Mouse (Mus musculus): ENCODE results near the gene Rlbp1. TPM values are rescaled to one million over a fixed set of nuclear protein-coding genes. Genes with fewer than 3 reads are reported as not detected.

Rlbp1 gene
- total and polyA plus RNA-seq, 3 experiments: not detected

GRCm38 (mm10) chr7:79414449-79415375 lies 27.9 kb upstream of the Rlbp1 start:
- Histone ChIP-seq H3K27ac (no peak overlapping the region), H3K27me3 (ENCODE audit: control insufficient read depth, insufficient read depth, low read length) (no peaks in the 10 kb centered on the region), H3K9ac (ENCODE audit: low read depth, low read length) (no peak overlapping the region), H3K36me3 (ENCODE audit: control insufficient read depth, insufficient read depth, low read length) (no peaks in the 10 kb centered on the region), H3K4me1 (ENCODE audit: control insufficient read depth, insufficient read depth, low read length) (no peaks in the 10 kb centered on the region), H3K4me3 (no peak overlapping the region), H3K79me2 (replicated peaks; ENCODE audit: control insufficient read depth, insufficient read depth, low read length) (no peaks in the 10 kb centered on the region)
- no peak for TF ChIP-seq POLR2A (IDR thresholded peaks at IDR 0.05; ENCODE audit: insufficient read depth, low read depth, low read length)
- TF ChIP-seq CTCF (IDR thresholded peaks at IDR 0.05): no peak
- TF ChIP-seq EP300 (IDR thresholded peaks at IDR 0.05; ENCODE audit: insufficient read depth, low read depth, low read length): no peak
- 87% methylated on average over 18 of the region's 18 CpGs for WGBS
- intact Hi-C loops (cut with DNase I): no loop called here
- DNase-seq: no peak

DNA sequence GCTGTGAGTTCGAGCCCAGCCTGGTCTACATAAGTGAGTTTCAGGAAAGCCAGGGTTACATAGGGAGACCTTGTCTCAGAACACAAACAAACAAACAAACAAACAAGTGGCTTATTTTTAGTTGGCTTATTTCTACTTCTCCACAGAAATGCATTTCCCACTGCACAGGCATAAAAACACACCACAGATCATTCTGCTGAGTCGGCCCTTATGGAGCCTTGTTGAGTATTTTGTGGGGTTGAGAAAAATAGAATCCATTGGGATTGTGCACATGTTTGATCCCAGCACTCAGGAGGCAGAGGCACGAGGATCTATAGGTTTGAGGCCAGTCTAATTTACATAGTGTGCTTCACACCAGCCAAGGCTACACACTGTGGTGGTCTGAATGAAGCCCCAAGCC lies 13.4 kb upstream of the Rlbp1 start:
- TF ChIP-seq EP300 (IDR thresholded peaks at IDR 0.05; ENCODE audit: insufficient read depth, low read depth, low read length): no peak
- TF ChIP-seq CTCF (IDR thresholded peaks at IDR 0.05): no peak
- no peak for TF ChIP-seq POLR2A (IDR thresholded peaks at IDR 0.05; ENCODE audit: insufficient read depth, low read depth, low read length)
- no peaks in the 10 kb centered on the region for H3K79me2 ChIP-seq (replicated peaks; ENCODE audit: control insufficient read depth, insufficient read depth, low read length)
- H3K27me3 ChIP-seq (ENCODE audit: control insufficient read depth, insufficient read depth, low read length): no peaks in the 10 kb centered on the region
- no peak overlapping the region for H3K9ac ChIP-seq (ENCODE audit: low read depth, low read length)
- WGBS: 79% methylated on average over 3 of the region's 3 CpGs
- H3K27ac ChIP-seq: no peak overlapping the region
- DNase-seq: no peak
- no peak overlapping the region for H3K4me3 ChIP-seq
- H3K4me1 ChIP-seq (ENCODE audit: control insufficient read depth, insufficient read depth, low read length): no peaks in the 10 kb centered on the region
- H3K36me3 ChIP-seq (ENCODE audit: control insufficient read depth, insufficient read depth, low read length): no peaks in the 10 kb centered on the region
- intact Hi-C loops (cut with DNase I): no loop called here

- H3K27me3 ChIP-seq (ENCODE audit: control insufficient read depth, insufficient read depth, low read length): no peaks in the 10 kb centered on the region
- no peak overlapping the region for H3K4me3 ChIP-seq
- intact Hi-C loops (cut with DNase I): no loop called here
- H3K36me3 ChIP-seq (ENCODE audit: control insufficient read depth, insufficient read depth, low read length): no peaks in the 10 kb centered on the region
- H3K27ac ChIP-seq: no peak overlapping the region
- TF ChIP-seq POLR2A (IDR thresholded peaks at IDR 0.05; ENCODE audit: insufficient read depth, low read depth, low read length) (no peak), EP300 (IDR thresholded peaks at IDR 0.05; ENCODE audit: insufficient read depth, low read depth, low read length) (no peak), CTCF (IDR thresholded peaks at IDR 0.05) (no peak)
- no peaks in the 10 kb centered on the region for H3K79me2 ChIP-seq (replicated peaks; ENCODE audit: control insufficient read depth, insufficient read depth, low read length)
- H3K4me1 ChIP-seq (ENCODE audit: control insufficient read depth, insufficient read depth, low read length): no peaks in the 10 kb centered on the region
- H3K9ac ChIP-seq (ENCODE audit: low read depth, low read length): no peak overlapping the region
- WGBS: 74% methylated on average over 12 of the region's 12 CpGs
- DNase-seq: no peak
These were observed 12.1 kb upstream of the Rlbp1 start for GRCm38 (mm10) chr7:79398971-79399370.

DNA sequence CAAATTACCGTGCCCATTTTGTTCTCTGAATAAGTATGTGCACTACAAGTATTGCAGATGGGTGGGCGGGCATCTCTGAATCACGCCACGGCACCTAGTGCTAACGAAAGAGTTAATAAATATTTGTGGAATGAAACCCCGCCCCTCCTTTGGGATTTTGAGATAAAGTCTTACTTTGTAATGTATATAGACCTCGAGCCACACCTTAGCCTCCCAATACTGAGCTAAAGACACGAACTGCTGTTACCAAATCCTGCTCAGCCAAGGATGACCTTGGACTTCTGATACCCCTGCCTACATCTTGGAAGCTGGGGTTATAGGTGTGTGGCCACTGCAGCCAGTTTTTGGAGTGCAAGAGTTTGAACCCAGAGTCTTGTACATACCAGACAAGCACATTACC lies 11.6 kb upstream of the Rlbp1 start:
- no peaks in the 10 kb centered on the region for H3K4me1 ChIP-seq (ENCODE audit: control insufficient read depth, insufficient read depth, low read length)
- no peak for DNase-seq
- no peak for TF ChIP-seq POLR2A (IDR thresholded peaks at IDR 0.05; ENCODE audit: insufficient read depth, low read depth, low read length)
- TF ChIP-seq EP300 (IDR thresholded peaks at IDR 0.05; ENCODE audit: insufficient read depth, low read depth, low read length): no peak
- no peak for TF ChIP-seq CTCF (IDR thresholded peaks at IDR 0.05)
- no peak overlapping the region for H3K9ac ChIP-seq (ENCODE audit: low read depth, low read length)
- H3K79me2 ChIP-seq (replicated peaks; ENCODE audit: control insufficient read depth, insufficient read depth, low read length): no peaks in the 10 kb centered on the region
- H3K27ac ChIP-seq: no peak overlapping the region
- H3K4me3 ChIP-seq: no peak overlapping the region
- H3K27me3 ChIP-seq (ENCODE audit: control insufficient read depth, insufficient read depth, low read length): no peaks in the 10 kb centered on the region
- intact Hi-C loops (cut with DNase I): no loop called here
- 78% methylated on average over 8 of the region's 8 CpGs for WGBS
- H3K36me3 ChIP-seq (ENCODE audit: control insufficient read depth, insufficient read depth, low read length): no peaks in the 10 kb centered on the region

DNA sequence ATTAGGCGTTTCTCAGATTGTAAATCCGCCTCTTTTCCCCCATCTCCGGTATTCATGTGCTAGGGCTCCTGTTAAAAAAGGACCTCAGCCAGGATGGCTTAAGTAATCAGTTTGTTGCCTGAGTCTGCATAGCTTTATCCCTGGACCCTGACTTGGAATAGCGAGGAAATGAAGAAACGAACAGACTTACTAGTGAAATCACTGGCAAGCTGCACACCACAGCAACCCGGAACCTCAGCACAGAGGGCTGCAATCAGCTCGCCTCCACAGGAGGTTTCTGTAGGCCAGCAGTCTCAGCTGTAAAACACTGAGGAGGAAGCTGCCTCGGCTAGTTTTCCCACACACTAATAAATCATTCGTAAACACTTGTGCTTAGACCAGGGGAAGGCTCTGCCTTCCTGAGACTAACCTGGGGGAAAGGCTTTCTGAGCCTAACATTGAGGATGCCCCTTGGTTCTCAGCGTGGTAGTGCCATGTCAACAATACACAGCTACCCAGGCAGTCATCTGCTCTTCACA lies 10.7 kb upstream of the Rlbp1 start:
- Histone ChIP-seq H3K27me3 (ENCODE audit: control insufficient read depth, insufficient read depth, low read length) (no peaks in the 10 kb centered on the region), H3K4me3 (no peak overlapping the region), H3K36me3 (ENCODE audit: control insufficient read depth, insufficient read depth, low read length) (no peaks in the 10 kb centered on the region), H3K4me1 (ENCODE audit: control insufficient read depth, insufficient read depth, low read length) (no peaks in the 10 kb centered on the region), H3K9ac (ENCODE audit: low read depth, low read length) (no peak overlapping the region), H3K27ac (no peak overlapping the region), H3K79me2 (replicated peaks; ENCODE audit: control insufficient read depth, insufficient read depth, low read length) (no peaks in the 10 kb centered on the region)
- no peak for TF ChIP-seq EP300 (IDR thresholded peaks at IDR 0.05; ENCODE audit: insufficient read depth, low read depth, low read length)
- no peak for TF ChIP-seq CTCF (IDR thresholded peaks at IDR 0.05)
- no peak for TF ChIP-seq POLR2A (IDR thresholded peaks at IDR 0.05; ENCODE audit: insufficient read depth, low read depth, low read length)
- DNase-seq: no peak
- 82% methylated on average over 10 of the region's 10 CpGs for WGBS
- intact Hi-C loops (cut with DNase I): no loop called here

- 81% methylated on average over 7 of the region's 7 CpGs for WGBS
- intact Hi-C loops (cut with DNase I): no loop called here
- H3K27me3 ChIP-seq (ENCODE audit: control insufficient read depth, insufficient read depth, low read length): no peaks in the 10 kb centered on the region
These were observed 8.3 kb upstream of the Rlbp1 start for GRCm38 (mm10) chr7:79395186-79395585.

More at GRCm38 (mm10) chr7:79395186-79395585, 8.3 kb upstream of the Rlbp1 start:
- H3K27ac ChIP-seq: no peak overlapping the region
- H3K4me1 ChIP-seq (ENCODE audit: control insufficient read depth, insufficient read depth, low read length): peaks cover 1% of the 10 kb centered on the region; the same call in 1 of the 2 replicates
- no peaks in the 10 kb centered on the region for H3K36me3 ChIP-seq (ENCODE audit: control insufficient read depth, insufficient read depth, low read length)
- no peaks in the 10 kb centered on the region for H3K79me2 ChIP-seq (replicated peaks; ENCODE audit: control insufficient read depth, insufficient read depth, low read length)
- no peak for DNase-seq
- no peak overlapping the region for H3K9ac ChIP-seq (ENCODE audit: low read depth, low read length)
- no peak overlapping the region for H3K4me3 ChIP-seq
- TF ChIP-seq CTCF (IDR thresholded peaks at IDR 0.05): no peak
- TF ChIP-seq POLR2A (IDR thresholded peaks at IDR 0.05; ENCODE audit: insufficient read depth, low read depth, low read length): no peak
- no peak for TF ChIP-seq EP300 (IDR thresholded peaks at IDR 0.05; ENCODE audit: insufficient read depth, low read depth, low read length)
